30 mouse cellular contexts compared by ENCODE assay signal in the genomic region with DNA sequence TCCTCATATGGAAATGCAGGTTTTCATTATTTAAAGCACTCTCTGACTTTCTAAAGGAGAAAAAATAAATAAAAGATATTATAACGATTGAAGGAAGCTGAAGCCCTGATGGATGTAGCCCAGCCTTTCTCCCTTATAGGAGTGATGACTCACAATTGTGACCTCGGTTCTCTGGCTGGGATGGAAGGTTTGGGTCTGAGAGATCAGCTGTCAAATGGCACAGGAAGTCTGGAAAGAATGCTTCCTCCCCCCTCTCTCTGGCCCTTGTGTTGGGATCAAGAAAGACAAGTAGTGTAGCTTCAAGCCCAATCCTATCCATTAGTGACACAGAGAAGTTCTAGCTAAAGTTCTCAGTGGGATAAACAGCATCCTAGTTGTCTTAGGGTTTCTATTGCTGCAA. TPM values are rescaled to one million over a fixed set of nuclear protein-coding genes. Genes with fewer than 3 reads are reported as not detected.
DNase-seq lines count a peak whose midpoint lies in the region; ATAC-seq and TF ChIP-seq lines count a peak whose summit lies in the region.
"Had no signal": no experiment of that assay in that cellular context is flagged by ENCODE, and none has a peak within 500 bp of the region (broad histone marks: within the 10 kb centered on the region; RNA-seq: fewer than 3 reads in every experiment).

No protein-coding gene starts in this region.

- DNase-seq in adrenal gland, adult 2 months = peak; percentile 33
- no peak for DNase-seq in adrenal gland, adult 18-20 months (ENCODE audit: low spot score in 2 of 2)
- DNase-seq in adrenal gland, postnatal 14 days = peak; percentile 19
- DNase-seq in adrenal gland, postnatal 4 days (ENCODE audit: low spot score in 2 of 2) = no peak
- peak; percentile 30 for DNase-seq in Muller cell, postnatal 12 days (ENCODE audit: inconsistent ontology term)
- no peak for DNase-seq in heart, adult 11 months
- DNase-seq: B cell, adult 2 months; cerebellum, adult 11 months; cerebellum, adult 18-20 months; cerebellum, adult 8-10 months; cerebellum, adult 9-11 months; cerebellum, postnatal 14 days; cerebellum, postnatal 36 days; embryo, embryonic 11 days; gastrocnemius, adult 2 months had no signal

- ATAC-seq in CD4-positive, CD25-positive, alpha-beta regulatory T cell, adult 4 months = no peak
- ATAC-seq: activated CD4-positive, CD25-positive, alpha-beta regulatory T cell, adult 4 months; forebrain, embryonic 14.5 days; forebrain, embryonic 16.5 days; Patski had no signal

- no peak overlapping the region for H3ac ChIP-seq in myocyte (ENCODE audit: control insufficient read depth, insufficient read length)

- no peak overlapping the region for H3K4me3 ChIP-seq in myocyte
- H3K4me3 ChIP-seq: embryonic facial prominence, embryonic 13.5 days; embryonic facial prominence, embryonic 15.5 days; erythroblast, embryonic 14.5 days; forebrain, embryonic 10.5 days; forebrain, embryonic 12.5 days; gastrocnemius, adult 2 months had no signal

- peak overlapping the region; percentile 4 for H3K4me2 ChIP-seq in myocyte (ENCODE audit: low read depth)
- H3K4me2 ChIP-seq: embryonic facial prominence, embryonic 13.5 days; embryonic facial prominence, embryonic 15.5 days; forebrain, embryonic 12.5 days had no signal

- no peaks in the 10 kb centered on the region for H3K36me3 ChIP-seq in myocyte (ENCODE audit: control insufficient read depth, insufficient read depth)
- H3K36me3 ChIP-seq: embryonic facial prominence, embryonic 13.5 days; embryonic facial prominence, embryonic 15.5 days; forebrain, embryonic 10.5 days; forebrain, embryonic 12.5 days had no signal

- H3K27me3 ChIP-seq in myocyte (ENCODE audit: control insufficient read depth, insufficient read depth, insufficient read length) = no peaks in the 10 kb centered on the region
- H3K27me3 ChIP-seq: embryonic facial prominence, embryonic 13.5 days; embryonic facial prominence, embryonic 15.5 days; forebrain, embryonic 12.5 days had no signal

- H3K79me2 ChIP-seq in myocyte (ENCODE audit: control insufficient read depth, insufficient read depth) = no peaks in the 10 kb centered on the region

- no peak for TF ChIP-seq POLR2A in myocyte (IDR thresholded peaks at IDR 0.05; ENCODE audit: insufficient read length, low read depth)

TF ChIP-seq in myocyte, 11 proteins besides CTCF, POLR2A, EP300 and RAD21:
- TF ChIP-seq MAX (IDR thresholded peaks at IDR 0.05; ENCODE audit: low read depth) = no peak
- TF ChIP-seq POLR2AphosphoS2 (IDR thresholded peaks at IDR 0.05; ENCODE audit: insufficient read length, low read depth) = no peak
- TF ChIP-seq CEBPB (IDR thresholded peaks at IDR 0.05; ENCODE audit: insufficient read depth, poor library complexity, severe bottlenecking) = no peak
- TF ChIP-seq MYOG (IDR thresholded peaks at IDR 0.05; ENCODE audit: control insufficient read depth in 1 of 3, insufficient read depth in 1 of 3, insufficient read length in 2 of 3, low read depth in 2 of 3) = no peak
- no peak for TF ChIP-seq MYOD1 (IDR thresholded peaks at IDR 0.05; ENCODE audit: control insufficient read depth in 1 of 3, insufficient read length in 2 of 3, low read depth in 2 of 3)
- no peak for TF ChIP-seq TCF12 (IDR thresholded peaks at IDR 0.05; ENCODE audit: insufficient read depth, poor library complexity, severe bottlenecking)
- TF ChIP-seq SRF (IDR thresholded peaks at IDR 0.05; ENCODE audit: control insufficient read depth, insufficient read length, low read depth) = no peak
- no peak for TF ChIP-seq E2F4 (IDR thresholded peaks at IDR 0.05; ENCODE audit: insufficient read depth)
- TF ChIP-seq USF1 (IDR thresholded peaks at IDR 0.05; ENCODE audit: low read depth) = no peak
TF ChIP-seq in myocyte: peak in this region for 0.

RNA-seq across cellular contexts. Expression of a gene that starts 7.8 kb away (rescaled TPM):
- not detected for total RNA-seq in adrenal gland, adult 2 months (2021)
- not detected in 2 replicates for polyA plus RNA-seq in adrenal gland, adult 2 months (2012; rRNA removed)
- total RNA-seq in adrenal gland, adult 18-20 months (2021) = not detected
- total RNA-seq in adrenal gland, postnatal 14 days (2021) = not detected in 2 replicates
- total RNA-seq in adrenal gland, postnatal 4 days (2021) = not detected
- polyA plus RNA-seq in myocyte (2012; fragmentation: generic; extraction: Trizol) = not detected
- not detected for polyA plus RNA-seq in CD4-positive, CD25-positive, alpha-beta regulatory T cell, adult 4 months (2017; shearing (Covaris generic))
- total RNA-seq: common myeloid progenitor, adult 5-6 weeks; ES-E14; gastrocnemius, adult 2 months; MEL had no signal
- polyA plus RNA-seq: activated CD4-positive, CD25-positive, alpha-beta regulatory T cell, adult 4 months; embryonic facial prominence, embryonic 11.5 days; erythroblast, embryonic 14.5 days; Patski had no signal

Comparison
In these comparisons a context has a peak if more than half of its experiments do, and no peak if none do; other contexts are left out.
1. DNase-seq: peak in adrenal gland, adult 2 months (single experiment), adrenal gland, postnatal 14 days (single experiment) and Muller cell, postnatal 12 days (single experiment); none in adrenal gland, adult 18-20 months (0 of 2), adrenal gland, postnatal 4 days (0 of 2) and heart, adult 11 months (single experiment).